Mouse (Mus musculus) heart, adult 2 months (tissue): ENCODE measurements around the gene Commd7.

Experiments used
- CTCF ChIP-seq: fragments of 200-600 bp; IDR thresholded peaks from 2 replicates; pipeline ENCODE4 v1.8.1; 2022; ENCODE audit warnings: antibody characterized with exemption, mild to moderate bottlenecking, moderate library complexity
- EP300 ChIP-seq: fragments of 200-500 bp; IDR thresholded peaks from 2 replicates; pipeline ENCODE4 v1.6.1; 2011; ENCODE audit warnings: low read depth, low read length, control low read depth; ENCODE audit not compliant: insufficient read depth
- POLR2A ChIP-seq: fragments of 200-500 bp; IDR thresholded peaks from 2 replicates; pipeline ENCODE4 v1.6.1; 2011; ENCODE audit warnings: mild to moderate bottlenecking, low read depth, low read length, control low read depth; ENCODE audit not compliant: insufficient read depth

- TF ChIP-seq CTCF (no peak), EP300 (peak; percentile 38; the same call in 1 of the 2 replicates), POLR2A (peak; percentile 62; the same call in 1 of the 2 replicates)
These were observed at the start of gene Commd7 for GRCm38 (mm10) chr2:153631976-153632870.
